19 mouse cellular contexts compared by ENCODE assay signal in genomic region chr17:49741172-49741571, GRCm38 (mm10).
DNase-seq lines count a peak whose midpoint lies in the region; ATAC-seq lines count a peak whose summit lies in the region.
"Had no signal": no experiment of that assay in that cellular context is flagged by ENCODE, and none has a peak within 500 bp of the region (broad histone marks: within the 10 kb centered on the region; RNA-seq: fewer than 3 reads in every experiment).

No protein-coding gene starts in this region.

- no peak for ATAC-seq in heart, embryonic 11.5 days (replicated peaks; ENCODE audit: insufficient number of reproducible peaks, low FRiP score, low TSS enrichment)
- no peak for ATAC-seq in lung, embryonic 15.5 days (ENCODE audit: borderline replicate concordance, extremely low read depth, low FRiP score, low TSS enrichment)
- ATAC-seq: forebrain, embryonic 15.5 days; intestine, embryonic 15.5 days; midbrain, embryonic 15.5 days had no signal

- H3K4me2 ChIP-seq in heart, embryonic 11.5 days: no peak overlapping the region
- no peak overlapping the region for H3K4me2 ChIP-seq in lung, embryonic 15.5 days
- H3K4me2 ChIP-seq: forebrain, embryonic 15.5 days; hindbrain, embryonic 13.5 days; intestine, embryonic 15.5 days; midbrain, embryonic 15.5 days had no signal

- no peaks in the 10 kb centered on the region for H3K36me3 ChIP-seq in heart, embryonic 11.5 days (ENCODE audit: control insufficient read depth, insufficient read depth, low read length)
- no peaks in the 10 kb centered on the region for H3K36me3 ChIP-seq in lung, embryonic 15.5 days
- H3K36me3 ChIP-seq: forebrain, embryonic 15.5 days; hindbrain, embryonic 13.5 days; intestine, embryonic 15.5 days; midbrain, embryonic 15.5 days had no signal

- peaks cover 6% of the 10 kb centered on the region; the same call in 1 of the 2 replicates for H3K4me1 ChIP-seq in heart, embryonic 11.5 days (ENCODE audit: control insufficient read depth, insufficient read depth, low read length)
- peaks cover 49% of the 10 kb centered on the region for H3K4me1 ChIP-seq in lung, embryonic 15.5 days
- H3K4me1 ChIP-seq: forebrain, embryonic 15.5 days; intestine, embryonic 15.5 days had no signal

- H3K9me3 ChIP-seq in heart, embryonic 11.5 days (replicated peaks; ENCODE audit: control insufficient read depth, low read length): no peaks in the 10 kb centered on the region
- no peaks in the 10 kb centered on the region for H3K9me3 ChIP-seq in lung, embryonic 15.5 days
- H3K9me3 ChIP-seq: forebrain, embryonic 15.5 days; hindbrain, embryonic 13.5 days; intestine, embryonic 15.5 days; midbrain, embryonic 15.5 days had no signal

- DNase-seq in heart, adult 11 months: peak; percentile 91
- peak; percentile 33 for DNase-seq in kidney, adult 9 months
- DNase-seq in kidney, adult 8-10 months: no peak
- no peak for DNase-seq in lung, adult 18-20 months
- peak; percentile 57 for DNase-seq in heart, postnatal 4 days
- DNase-seq in retina, embryonic 14.5 days (ENCODE audit: low spot score): no peak
- DNase-seq: adrenal gland, adult 2 months; cerebellum, adult 9-11 months; gastrocnemius, postnatal 14 days; liver; thymus, postnatal 36 days had no signal

- H3K9ac ChIP-seq in heart, embryonic 11.5 days (ENCODE audit: low read depth, low read length): no peak overlapping the region
- H3K9ac ChIP-seq in lung, embryonic 15.5 days: no peak overlapping the region
- H3K9ac ChIP-seq: forebrain, embryonic 15.5 days; hindbrain, embryonic 13.5 days; intestine, embryonic 15.5 days; midbrain, embryonic 15.5 days had no signal

- no peak overlapping the region for H3K4me3 ChIP-seq in heart, embryonic 11.5 days (ENCODE audit: low read depth, low read length)
- H3K4me3 ChIP-seq in lung, embryonic 15.5 days: no peak overlapping the region
- H3K4me3 ChIP-seq: forebrain, embryonic 15.5 days; hindbrain, embryonic 13.5 days; intestine, embryonic 15.5 days; layer of hippocampus, adult 2 months; midbrain, embryonic 15.5 days; myocyte had no signal

- no peaks in the 10 kb centered on the region for H3K27me3 ChIP-seq in heart, embryonic 11.5 days (ENCODE audit: control insufficient read depth, insufficient read depth, low read length)
- no peaks in the 10 kb centered on the region for H3K27me3 ChIP-seq in lung, embryonic 15.5 days
- H3K27me3 ChIP-seq: forebrain, embryonic 15.5 days; hindbrain, embryonic 13.5 days; intestine, embryonic 15.5 days; midbrain, embryonic 15.5 days had no signal

- H3K27ac ChIP-seq in heart, embryonic 11.5 days (ENCODE audit: low read depth, low read length): no peak overlapping the region
- 0 out of 2 replicates have a peak overlapping the region, but pooled peaks have one; percentile 37 for H3K27ac ChIP-seq in lung, embryonic 15.5 days
- H3K27ac ChIP-seq: forebrain, embryonic 15.5 days; hindbrain, embryonic 13.5 days; intestine, embryonic 15.5 days; layer of hippocampus, adult 2 months; midbrain, embryonic 15.5 days had no signal

- WGBS in heart, embryonic 11.5 days (ENCODE audit: insufficient replicate concordance): 85% methylated on average over 4 of the region's 4 CpGs
- 59% methylated on average over 4 of the region's 4 CpGs for WGBS in lung, embryonic 15.5 days

Comparison
In these comparisons a context has a peak if more than half of its experiments do, and no peak if none do; other contexts are left out.
1. DNase-seq: peak in heart, adult 11 months (single experiment), kidney, adult 9 months (single experiment) and heart, postnatal 4 days (single experiment); none in kidney, adult 8-10 months (0 of 2), lung, adult 18-20 months (0 of 2) and retina, embryonic 14.5 days (single experiment).